Mouse (Mus musculus): ENCODE measurements around the gene Stat4. TPM values are rescaled to one million over a fixed set of nuclear protein-coding genes. Genes with fewer than 3 reads are reported as not detected.

Stat4 gene
- total and polyA plus RNA-seq, 2 experiments from 2014 or later = 0.81 to 1.1 TPM

DNA sequence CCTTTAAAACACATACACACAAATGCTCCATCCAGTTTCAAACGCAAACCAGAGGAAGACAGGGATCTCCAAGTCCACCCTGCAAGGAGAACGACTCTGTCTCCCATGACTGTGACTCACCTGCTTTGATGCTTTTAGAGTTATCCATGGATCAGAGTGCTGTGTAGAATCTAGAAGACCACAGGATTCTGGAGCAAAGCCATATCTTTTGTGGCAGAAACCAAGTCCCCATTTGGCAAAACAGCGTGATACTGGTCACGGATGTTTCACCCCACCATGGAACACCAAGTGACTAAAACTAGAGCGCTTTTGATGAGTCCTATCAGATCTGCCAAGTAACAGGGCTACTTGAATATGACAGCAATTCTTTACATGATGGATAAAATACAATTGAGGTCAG, 7.9 kb upstream of the Stat4 start:
- H3K4me2 ChIP-seq (ENCODE audit: low read depth) = no peak overlapping the region

DNA sequence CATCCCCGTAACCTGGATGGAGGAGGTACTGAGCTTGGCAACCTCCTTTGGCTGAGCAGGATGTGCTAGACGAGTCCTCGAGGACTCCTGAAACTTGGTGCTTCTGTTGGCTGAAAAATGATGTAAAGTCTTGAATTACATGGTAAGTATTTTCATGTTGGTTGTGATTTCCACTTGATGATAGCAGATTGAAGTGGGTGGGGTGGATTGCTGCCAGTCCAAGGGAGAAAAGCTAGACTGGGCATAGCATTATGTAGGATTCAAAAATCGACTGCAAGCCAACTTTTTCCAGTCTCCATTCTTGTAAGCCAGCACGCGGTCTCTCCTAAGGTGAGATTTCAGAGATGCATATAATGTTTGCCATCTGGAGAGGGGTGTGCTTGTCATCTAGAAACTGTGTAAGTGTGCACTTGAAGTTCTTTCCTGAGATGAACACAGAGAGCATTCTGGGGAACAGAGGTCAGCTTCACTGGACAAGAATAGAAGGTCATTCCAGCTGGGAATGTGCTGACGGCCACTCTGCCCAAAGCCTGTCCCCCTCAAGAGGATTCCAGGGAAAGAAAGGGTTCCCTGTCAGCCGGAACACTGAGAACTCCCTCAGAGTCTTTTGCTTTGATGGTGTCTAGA, 5.1 kb downstream of the Stat4 start:
- Histone ChIP-seq H3K4me3 (ENCODE audit: low read depth, low read length) (no peak overlapping the region), H3K9ac (no peak overlapping the region), H3K36me3 (ENCODE audit: insufficient read depth) (no peaks in the 10 kb centered on the region), H3K4me2 (ENCODE audit: low read depth) (no peak overlapping the region), H3K4me1 (ENCODE audit: insufficient read depth) (no peaks in the 10 kb centered on the region), H3K9me3 (ENCODE audit: low read length) (no peaks in the 10 kb centered on the region), H3K27me3 (ENCODE audit: insufficient read depth, low read length) (no peaks in the 10 kb centered on the region), H3K27ac (ENCODE audit: low read depth, low read length) (no peak overlapping the region)
- 65% methylated on average over 8 of the region's 8 CpGs for WGBS
- ATAC-seq (peak; percentile 63; the same call in 1 of the 2 replicates), DNase-seq (peak; percentile 29)
- TF ChIP-seq CTCF (IDR thresholded peaks at IDR 0.05; ENCODE audit: low read depth) = no peak

More for the DNA sequence above, 7.9 kb upstream of the Stat4 start:
- H3K27ac ChIP-seq (ENCODE audit: low read depth, low read length) = no peak overlapping the region
- H3K4me3 ChIP-seq (ENCODE audit: low read depth, low read length) = no peak overlapping the region
- WGBS = 92% methylated on average over 5 of the region's 5 CpGs
- no peaks in the 10 kb centered on the region for H3K36me3 ChIP-seq (ENCODE audit: insufficient read depth)
- H3K27me3 ChIP-seq (ENCODE audit: insufficient read depth, low read length) = no peaks in the 10 kb centered on the region
- H3K9ac ChIP-seq = no peak overlapping the region
- ATAC-seq = no peak
- no peaks in the 10 kb centered on the region for H3K9me3 ChIP-seq (ENCODE audit: low read length)
- no peaks in the 10 kb centered on the region for H3K4me1 ChIP-seq (ENCODE audit: insufficient read depth)
- no peak for TF ChIP-seq CTCF (IDR thresholded peaks at IDR 0.05; ENCODE audit: low read depth)
- DNase-seq = no peak

DNA sequence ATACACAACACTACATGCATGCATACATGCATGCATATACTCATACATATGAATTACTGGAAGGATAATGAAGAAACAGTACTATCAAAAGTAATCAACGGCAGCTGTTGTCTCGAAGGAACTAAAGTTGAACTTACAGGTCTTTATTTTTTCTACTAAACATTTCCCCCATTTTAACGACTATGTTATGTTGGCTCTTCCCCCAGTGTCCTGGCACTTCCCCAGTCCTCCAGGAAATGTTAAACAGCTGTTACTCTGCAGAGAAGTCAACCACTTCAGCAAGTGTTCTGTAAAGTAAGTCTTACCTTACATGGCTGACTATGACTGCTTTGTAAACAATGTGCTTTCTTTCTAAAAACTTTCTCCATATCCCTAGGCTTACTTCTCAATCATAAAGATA, 9.1 kb downstream of the Stat4 start:
- H3K36me3 ChIP-seq (ENCODE audit: insufficient read depth) = no peaks in the 10 kb centered on the region
- ATAC-seq = no peak
- no peak overlapping the region for H3K4me2 ChIP-seq (ENCODE audit: low read depth)
- no peaks in the 10 kb centered on the region for H3K4me1 ChIP-seq (ENCODE audit: insufficient read depth)
- H3K9me3 ChIP-seq (ENCODE audit: low read length) = no peaks in the 10 kb centered on the region; the same call in 1 of the 2 replicates
- no peaks in the 10 kb centered on the region for H3K27me3 ChIP-seq (ENCODE audit: insufficient read depth, low read length)
- H3K27ac ChIP-seq (ENCODE audit: low read depth, low read length) = no peak overlapping the region
- H3K4me3 ChIP-seq (ENCODE audit: low read depth, low read length) = no peak overlapping the region
- no peak for DNase-seq
- H3K9ac ChIP-seq = no peak overlapping the region
- no peak for TF ChIP-seq CTCF (IDR thresholded peaks at IDR 0.05; ENCODE audit: low read depth)
- 71% methylated on average over 3 of the region's 3 CpGs for WGBS

DNA sequence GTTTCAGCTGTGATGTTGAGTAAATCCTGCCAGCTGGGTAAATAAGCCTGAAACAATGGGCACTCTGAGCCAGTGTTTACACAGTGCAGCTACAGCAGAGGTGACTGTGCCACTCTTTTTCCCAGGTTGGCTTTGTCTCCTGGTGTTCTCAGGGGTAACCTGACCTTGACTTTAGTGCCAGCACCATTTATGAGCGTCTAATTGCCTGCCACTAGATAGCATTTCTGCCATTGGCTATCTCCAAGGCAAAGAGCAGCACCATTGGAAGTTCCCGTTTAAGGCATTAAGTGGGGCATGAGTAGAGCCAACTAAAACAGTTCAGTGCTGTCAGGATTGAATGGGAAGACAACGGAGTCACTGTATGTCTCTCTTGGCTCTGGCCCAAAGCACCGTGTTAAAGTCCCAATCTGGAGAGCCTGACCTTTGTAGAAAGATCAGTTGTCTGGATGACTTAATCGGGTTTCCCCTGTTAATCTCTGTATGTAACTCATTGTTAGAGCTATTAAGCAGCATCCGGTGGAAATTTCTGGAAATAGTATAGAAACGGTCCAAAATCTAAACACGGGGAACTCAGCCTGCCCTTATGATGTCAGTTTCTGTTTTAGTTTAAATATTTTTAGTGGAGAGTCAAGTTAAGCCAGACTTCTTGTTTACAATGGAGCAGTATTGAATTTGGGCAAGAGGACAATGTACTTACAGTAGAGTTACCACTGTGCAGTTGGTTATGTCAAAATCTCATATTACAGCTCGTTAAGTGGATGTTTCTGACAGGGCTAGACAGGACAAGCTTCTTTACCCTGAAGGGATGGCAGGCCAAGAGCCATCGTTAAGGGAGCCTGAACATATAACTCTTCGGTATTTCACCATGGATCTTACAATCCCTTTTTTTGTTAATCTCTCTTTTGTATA, 10.1 kb downstream of the Stat4 start:
- H3K9ac ChIP-seq = no peak overlapping the region
- H3K4me1 ChIP-seq (ENCODE audit: insufficient read depth) = no peaks in the 10 kb centered on the region
- no peaks in the 10 kb centered on the region for H3K27me3 ChIP-seq (ENCODE audit: insufficient read depth, low read length)
- no peak for TF ChIP-seq CTCF (IDR thresholded peaks at IDR 0.05; ENCODE audit: low read depth)
- H3K36me3 ChIP-seq (ENCODE audit: insufficient read depth) = no peaks in the 10 kb centered on the region
- no peak overlapping the region for H3K27ac ChIP-seq (ENCODE audit: low read depth, low read length)
- no peaks in the 10 kb centered on the region; the same call in 1 of the 2 replicates for H3K9me3 ChIP-seq (ENCODE audit: low read length)
- ATAC-seq = peak; percentile 27; the same call in 1 of the 2 replicates
- no peak overlapping the region for H3K4me2 ChIP-seq (ENCODE audit: low read depth)
- DNase-seq = no peak
- H3K4me3 ChIP-seq (ENCODE audit: low read depth, low read length) = no peak overlapping the region
- 25% methylated on average over 11 of the region's 11 CpGs for WGBS

DNA sequence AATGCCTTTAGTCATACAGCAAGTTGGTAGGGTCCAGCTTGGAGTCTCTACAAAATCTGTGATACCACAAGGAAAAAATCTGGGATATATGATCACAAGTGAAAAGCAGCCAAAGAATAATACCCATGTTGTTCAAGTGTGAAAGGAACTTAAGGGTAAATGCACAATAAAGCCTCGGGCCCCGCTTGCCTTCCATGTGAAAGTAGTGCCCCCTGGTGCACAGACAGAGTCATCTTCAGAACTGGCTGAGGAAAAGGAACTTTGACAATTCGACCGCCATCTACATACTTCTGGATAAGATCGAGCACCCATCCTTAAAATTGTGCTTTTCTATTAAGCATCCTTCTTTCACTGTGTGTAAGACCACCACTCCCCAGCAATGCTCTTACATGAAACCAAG, 11.6 kb downstream of the Stat4 start:
- ATAC-seq (no peak), DNase-seq (peak; percentile 45)
- Histone ChIP-seq H3K9ac (no peak overlapping the region), H3K27me3 (ENCODE audit: insufficient read depth, low read length) (no peaks in the 10 kb centered on the region), H3K4me2 (ENCODE audit: low read depth) (no peak overlapping the region), H3K27ac (ENCODE audit: low read depth, low read length) (no peak overlapping the region), H3K4me1 (ENCODE audit: insufficient read depth) (no peaks in the 10 kb centered on the region), H3K36me3 (ENCODE audit: insufficient read depth) (no peaks in the 10 kb centered on the region), H3K9me3 (ENCODE audit: low read length) (no peaks in the 10 kb centered on the region; the same call in 1 of the 2 replicates), H3K4me3 (ENCODE audit: low read depth, low read length) (no peak overlapping the region)
- TF ChIP-seq CTCF (IDR thresholded peaks at IDR 0.05; ENCODE audit: low read depth) = peak; percentile 62
- WGBS = 51% methylated on average over 5 of the region's 5 CpGs

DNA sequence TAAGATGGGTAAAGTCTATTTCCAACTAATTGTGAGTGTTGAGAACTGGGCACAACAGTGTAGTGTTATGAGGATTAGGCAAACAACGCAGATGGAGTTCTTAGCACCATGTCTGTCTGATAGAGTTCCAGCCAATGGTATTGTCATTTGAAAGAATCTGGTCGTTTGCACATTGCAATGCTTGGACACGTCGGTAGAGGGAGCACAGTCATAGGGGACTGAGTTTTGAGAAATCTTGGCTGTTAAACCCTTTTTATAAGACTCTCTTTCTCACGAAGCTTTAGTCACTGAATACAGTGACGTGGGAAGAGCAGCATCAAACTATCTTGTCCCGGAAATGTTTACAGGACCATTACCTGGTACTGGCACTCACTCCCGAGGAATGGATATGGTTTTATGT, 17.1 kb downstream of the Stat4 start:
- Histone ChIP-seq H3K4me3 (ENCODE audit: low read depth, low read length) (no peak overlapping the region), H3K4me1 (ENCODE audit: insufficient read depth) (no peaks in the 10 kb centered on the region; the same call in 1 of the 2 replicates), H3K9ac (no peak overlapping the region), H3K36me3 (ENCODE audit: insufficient read depth) (no peaks in the 10 kb centered on the region), H3K27ac (ENCODE audit: low read depth, low read length) (no peak overlapping the region), H3K9me3 (ENCODE audit: low read length) (no peaks in the 10 kb centered on the region), H3K4me2 (ENCODE audit: low read depth) (no peak overlapping the region), H3K27me3 (ENCODE audit: insufficient read depth, low read length) (no peaks in the 10 kb centered on the region)
- TF ChIP-seq CTCF (IDR thresholded peaks at IDR 0.05; ENCODE audit: low read depth) = peak; percentile 85
- ATAC-seq (peak; percentile 55; the same call in 1 of the 2 replicates), DNase-seq (peak; percentile 83)
- 16% methylated on average over 8 of the region's 8 CpGs for WGBS

DNA sequence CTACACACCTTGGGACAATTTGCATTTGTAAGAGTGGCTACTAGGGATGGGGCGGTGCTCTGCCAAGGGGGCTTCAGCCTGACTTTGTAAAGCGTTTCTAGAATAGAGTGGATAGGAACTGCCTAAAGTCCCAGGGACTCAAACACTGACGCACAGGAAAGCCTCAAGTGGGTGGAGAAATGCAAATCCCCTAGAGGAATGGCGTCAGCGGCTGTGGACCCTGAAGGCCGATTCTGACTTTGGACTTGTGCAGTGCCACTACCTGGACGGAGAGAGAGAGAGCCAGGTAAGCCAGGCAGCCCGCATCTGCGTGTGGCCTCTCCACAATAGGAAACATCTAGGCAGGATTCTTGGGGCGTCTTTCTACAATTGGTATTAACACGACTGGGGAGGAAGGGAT, 21.5 kb downstream of the Stat4 start:
- Histone ChIP-seq H3K4me2 (ENCODE audit: low read depth) (peak overlapping the region; percentile 49), H3K4me1 (ENCODE audit: insufficient read depth) (no peaks in the 10 kb centered on the region; the same call in 1 of the 2 replicates), H3K9ac (peak overlapping the region; percentile 22; the same call in 1 of the 2 replicates), H3K27me3 (ENCODE audit: insufficient read depth, low read length) (no peaks in the 10 kb centered on the region), H3K36me3 (ENCODE audit: insufficient read depth) (no peaks in the 10 kb centered on the region), H3K9me3 (ENCODE audit: low read length) (no peaks in the 10 kb centered on the region), H3K4me3 (ENCODE audit: low read depth, low read length) (peak overlapping the region; percentile 23), H3K27ac (ENCODE audit: low read depth, low read length) (no peak overlapping the region)
- WGBS = 6% methylated on average over 11 of the region's 11 CpGs
- ATAC-seq (no peak), DNase-seq (no peak)
- no peak for TF ChIP-seq CTCF (IDR thresholded peaks at IDR 0.05; ENCODE audit: low read depth)
